Mouse (Mus musculus): ENCODE data around the gene Klhl40. TPM values are rescaled to one million over a fixed set of nuclear protein-coding genes. Genes with fewer than 3 reads are reported as not detected.

Klhl40 gene
- total and polyA plus RNA-seq, 3 experiments, result not detected

- Histone ChIP-seq H3K36me3 (replicated peaks) (peaks cover 22% of the 10 kb centered on the region), H3K4me1 (ENCODE audit: insufficient read depth, low read depth, low read length) (peaks cover 26% of the 10 kb centered on the region), H3K4me3 (ENCODE audit: low read depth, low read length) (no peak overlapping the region), H3K9me3 (replicated peaks) (no peaks in the 10 kb centered on the region), H3K27me3 (ENCODE audit: insufficient read depth, low read length) (peaks cover 64% of the 10 kb centered on the region)
- no peak for ATAC-seq (ENCODE audit: extremely low read depth, insufficient number of reproducible peaks, low FRiP score, poor library complexity, severe bottlenecking)
- no peak for DNase-seq (ENCODE audit: low spot score)
- no peak for TF ChIP-seq GATA2 (IDR thresholded peaks at IDR 0.05; ENCODE audit: borderline replicate concordance, low read depth, low read length)
- TF ChIP-seq CTCF (IDR thresholded peaks at IDR 0.05; ENCODE audit: low read depth, low read length), result no peak
- TF ChIP-seq GATA1 (IDR thresholded peaks at IDR 0.05; ENCODE audit: borderline replicate concordance, low read length), result no peak
- TF ChIP-seq POLR2AphosphoS5 (IDR thresholded peaks at IDR 0.05; ENCODE audit: insufficient replicate concordance, low read depth, low read length), result no peak
- TF ChIP-seq TAL1 (conservative IDR thresholded peaks at IDR 0.05; ENCODE audit: low read depth, low read length), result no peak
These were observed 15.6 kb upstream of the Klhl40 start for GRCm38 (mm10) chr9:121761787-121762186.

DNA sequence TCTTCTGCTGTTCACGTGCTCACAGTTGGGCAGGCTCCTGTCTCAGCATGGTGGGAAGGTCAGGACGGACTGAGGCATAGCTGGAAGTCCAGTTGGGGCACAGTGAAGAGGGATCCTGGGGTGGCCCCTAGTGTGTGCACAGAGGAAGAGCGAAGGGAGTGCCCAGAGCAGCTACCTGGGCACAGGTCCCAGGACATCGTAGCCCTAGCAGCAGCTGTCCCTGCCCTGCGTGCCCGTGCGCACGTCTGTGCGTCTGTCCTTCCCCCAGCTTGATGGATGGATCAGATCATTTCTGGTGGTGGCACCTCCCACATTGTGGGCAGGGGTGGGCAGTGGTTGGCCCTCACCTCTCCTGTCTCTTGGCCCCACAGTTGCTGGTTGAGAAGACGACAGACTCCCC, 15.2 kb upstream of the Klhl40 start:
- no peak for DNase-seq (ENCODE audit: low spot score)
- Histone ChIP-seq H3K27me3 (ENCODE audit: insufficient read depth, low read length) (peaks cover 66% of the 10 kb centered on the region), H3K4me3 (ENCODE audit: low read depth, low read length) (no peak overlapping the region), H3K4me1 (ENCODE audit: insufficient read depth, low read depth, low read length) (peaks cover 25% of the 10 kb centered on the region), H3K36me3 (replicated peaks) (peaks cover 19% of the 10 kb centered on the region), H3K9me3 (replicated peaks) (no peaks in the 10 kb centered on the region)
- no peak for ATAC-seq (ENCODE audit: extremely low read depth, insufficient number of reproducible peaks, low FRiP score, poor library complexity, severe bottlenecking)
- TF ChIP-seq GATA1 (IDR thresholded peaks at IDR 0.05; ENCODE audit: borderline replicate concordance, low read length) (no peak), POLR2AphosphoS5 (IDR thresholded peaks at IDR 0.05; ENCODE audit: insufficient replicate concordance, low read depth, low read length) (no peak), TAL1 (conservative IDR thresholded peaks at IDR 0.05; ENCODE audit: low read depth, low read length) (no peak), CTCF (IDR thresholded peaks at IDR 0.05; ENCODE audit: low read depth, low read length) (no peak), GATA2 (IDR thresholded peaks at IDR 0.05; ENCODE audit: borderline replicate concordance, low read depth, low read length) (no peak)

GRCm38 (mm10) chr9:121762761-121763160, 14.6 kb upstream of the Klhl40 start:
- Histone ChIP-seq H3K4me1 (ENCODE audit: insufficient read depth, low read depth, low read length) (peaks cover 25% of the 10 kb centered on the region), H3K36me3 (replicated peaks) (peaks cover 13% of the 10 kb centered on the region), H3K4me3 (ENCODE audit: low read depth, low read length) (0 out of 2 replicates have a peak overlapping the region, but pooled peaks have one; percentile 1), H3K27me3 (ENCODE audit: insufficient read depth, low read length) (peaks cover 69% of the 10 kb centered on the region), H3K9me3 (replicated peaks) (no peaks in the 10 kb centered on the region)
- no peak for ATAC-seq (ENCODE audit: extremely low read depth, insufficient number of reproducible peaks, low FRiP score, poor library complexity, severe bottlenecking)
- TF ChIP-seq CTCF (IDR thresholded peaks at IDR 0.05; ENCODE audit: low read depth, low read length) (no peak), POLR2AphosphoS5 (IDR thresholded peaks at IDR 0.05; ENCODE audit: insufficient replicate concordance, low read depth, low read length) (no peak), GATA2 (IDR thresholded peaks at IDR 0.05; ENCODE audit: borderline replicate concordance, low read depth, low read length) (no peak), TAL1 (conservative IDR thresholded peaks at IDR 0.05; ENCODE audit: low read depth, low read length) (no peak), GATA1 (IDR thresholded peaks at IDR 0.05; ENCODE audit: borderline replicate concordance, low read length) (no peak)
- DNase-seq (ENCODE audit: low spot score), result no peak

DNA sequence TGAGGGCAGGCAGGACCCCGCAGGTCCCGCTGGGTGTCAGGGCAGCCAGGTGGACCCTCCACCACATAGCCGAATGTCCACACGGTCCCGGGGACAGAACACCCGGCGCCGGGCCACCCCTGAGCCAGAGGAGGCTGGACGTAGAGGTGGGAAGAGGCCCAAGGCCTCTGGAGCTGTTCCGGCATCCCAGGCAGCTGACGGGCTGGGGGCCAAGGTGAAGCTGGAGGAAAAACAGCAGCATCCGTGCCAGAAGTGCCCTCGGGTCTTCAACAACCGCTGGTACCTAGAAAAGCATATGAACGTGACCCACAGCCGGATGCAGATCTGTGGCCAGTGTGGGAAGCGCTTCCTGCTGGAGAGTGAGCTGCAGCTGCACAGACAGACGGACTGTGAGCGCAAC, 13.7 kb upstream of the Klhl40 start:
- Histone ChIP-seq H3K9me3 (replicated peaks) (no peaks in the 10 kb centered on the region), H3K4me1 (ENCODE audit: insufficient read depth, low read depth, low read length) (peaks cover 20% of the 10 kb centered on the region), H3K4me3 (ENCODE audit: low read depth, low read length) (no peak overlapping the region), H3K27me3 (ENCODE audit: insufficient read depth, low read length) (peaks cover 69% of the 10 kb centered on the region), H3K36me3 (replicated peaks) (peaks cover 4% of the 10 kb centered on the region)
- DNase-seq (ENCODE audit: low spot score), result no peak
- no peak for ATAC-seq (ENCODE audit: extremely low read depth, insufficient number of reproducible peaks, low FRiP score, poor library complexity, severe bottlenecking)
- no peak for TF ChIP-seq GATA2 (IDR thresholded peaks at IDR 0.05; ENCODE audit: borderline replicate concordance, low read depth, low read length)

DNA sequence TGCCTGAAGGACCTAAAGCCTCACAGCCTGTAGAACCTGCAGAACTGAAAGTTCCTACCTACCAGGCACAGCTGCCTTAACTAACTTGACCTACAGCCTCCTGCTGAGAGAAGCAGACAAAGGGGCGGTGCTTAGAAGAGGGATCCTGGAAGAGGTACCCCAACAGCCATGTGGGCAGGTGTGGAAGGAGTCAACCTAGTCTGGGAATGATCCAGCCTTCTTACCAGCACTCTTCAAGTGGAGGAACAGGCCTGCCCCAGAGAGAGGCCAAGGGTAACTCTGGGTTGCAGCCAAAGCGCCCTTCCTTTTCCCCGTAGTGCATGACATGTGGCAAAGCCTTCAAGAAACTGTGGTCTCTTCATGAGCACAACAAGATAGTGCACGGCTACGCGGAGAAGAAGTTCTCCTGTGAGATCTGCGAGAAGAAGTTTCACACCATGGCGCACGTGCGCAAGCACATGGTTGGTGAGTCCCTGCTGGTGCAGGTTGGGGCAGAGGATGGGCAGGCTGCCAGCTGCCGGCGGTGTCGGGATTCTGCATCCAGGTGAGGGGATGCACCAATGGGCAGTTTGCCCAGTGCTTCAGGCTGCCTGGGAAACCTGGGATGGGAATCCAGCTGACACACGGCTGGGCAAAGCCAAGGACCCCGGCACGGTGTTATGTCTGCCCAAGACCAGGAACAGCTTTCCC, 12.1 kb upstream of the Klhl40 start:
- Histone ChIP-seq H3K4me1 (ENCODE audit: insufficient read depth, low read depth, low read length) (peaks cover 4% of the 10 kb centered on the region; the same call in 1 of the 2 replicates), H3K36me3 (replicated peaks) (no peaks in the 10 kb centered on the region), H3K27me3 (ENCODE audit: insufficient read depth, low read length) (peaks cover 59% of the 10 kb centered on the region), H3K9me3 (replicated peaks) (no peaks in the 10 kb centered on the region), H3K4me3 (ENCODE audit: low read depth, low read length) (no peak overlapping the region)
- DNase-seq (ENCODE audit: low spot score) (no peak), ATAC-seq (ENCODE audit: extremely low read depth, insufficient number of reproducible peaks, low FRiP score, poor library complexity, severe bottlenecking) (no peak)
- no peak for TF ChIP-seq POLR2AphosphoS5 (IDR thresholded peaks at IDR 0.05; ENCODE audit: insufficient replicate concordance, low read depth, low read length)
- no peak for TF ChIP-seq GATA1 (IDR thresholded peaks at IDR 0.05; ENCODE audit: borderline replicate concordance, low read length)
- no peak for TF ChIP-seq GATA2 (IDR thresholded peaks at IDR 0.05; ENCODE audit: borderline replicate concordance, low read depth, low read length)
- TF ChIP-seq TAL1 (conservative IDR thresholded peaks at IDR 0.05; ENCODE audit: low read depth, low read length), result no peak
- no peak for TF ChIP-seq CTCF (IDR thresholded peaks at IDR 0.05; ENCODE audit: low read depth, low read length)

GRCm38 (mm10) chr9:121772412-121772811, 5.0 kb upstream of the Klhl40 start:
- Histone ChIP-seq H3K36me3 (replicated peaks) (no peaks in the 10 kb centered on the region), H3K9me3 (replicated peaks) (no peaks in the 10 kb centered on the region), H3K4me1 (ENCODE audit: insufficient read depth, low read depth, low read length) (no peaks in the 10 kb centered on the region), H3K4me3 (ENCODE audit: low read depth, low read length) (no peak overlapping the region), H3K27me3 (ENCODE audit: insufficient read depth, low read length) (peaks cover 16% of the 10 kb centered on the region; the same call in 1 of the 2 replicates)
- no peak for ATAC-seq (ENCODE audit: extremely low read depth, insufficient number of reproducible peaks, low FRiP score, poor library complexity, severe bottlenecking)
- no peak for DNase-seq (ENCODE audit: low spot score)
- TF ChIP-seq GATA1 (IDR thresholded peaks at IDR 0.05; ENCODE audit: borderline replicate concordance, low read length), result no peak
- TF ChIP-seq CTCF (IDR thresholded peaks at IDR 0.05; ENCODE audit: low read depth, low read length), result no peak
- TF ChIP-seq TAL1 (conservative IDR thresholded peaks at IDR 0.05; ENCODE audit: low read depth, low read length), result no peak
- TF ChIP-seq GATA2 (IDR thresholded peaks at IDR 0.05; ENCODE audit: borderline replicate concordance, low read depth, low read length), result no peak
- no peak for TF ChIP-seq POLR2AphosphoS5 (IDR thresholded peaks at IDR 0.05; ENCODE audit: insufficient replicate concordance, low read depth, low read length)

All from G1E (cell line).